Mouse (Mus musculus) hindbrain, embryonic 11.5 days (tissue): ENCODE data around the gene Pax2. TPM values are rescaled to one million over a fixed set of nuclear protein-coding genes. Genes with fewer than 3 reads are reported as not detected.
A peak's percentile ranks its signal among the peaks of the same experiment; 100 is the strongest.

ENCODE experiments used
- ATAC-seq: fragments of 200-750 bp; cut with Nextera tagmentation; 2 replicates; pipeline ENCODE4 v1.8.0; 2017; ENCODE audit warnings: mild to moderate bottlenecking, moderate TSS enrichment, moderate library complexity; ENCODE audit not compliant: low FRiP score
- DNase-seq: peaks from one replicate; pipeline ENCODE4 v3.0.0-alpha.2; 2015; ENCODE audit warnings: low spot score
- H3K27ac ChIP-seq: fragments of 300-500 bp; sonication (generic); 2 replicates; pipeline ENCODE4 v1.5.1; 2014; ENCODE audit warnings: mild to moderate bottlenecking, low read depth, low read length
- H3K27me3 ChIP-seq: fragments of 300-500 bp; sonication (generic); 2 replicates; pipeline ENCODE4 v1.6.1; 2014; ENCODE audit warnings: mild to moderate bottlenecking, low read length, moderate library complexity, mixed read lengths; ENCODE audit not compliant: control insufficient read depth, insufficient read depth
- H3K36me3 ChIP-seq: fragments of 300-500 bp; sonication (generic); 2 replicates; pipeline ENCODE4 v1.6.1; 2014; ENCODE audit warnings: mild to moderate bottlenecking, low read length, moderate library complexity, mixed read lengths; ENCODE audit not compliant: control insufficient read depth, insufficient read depth
- H3K4me1 ChIP-seq: fragments of 300-500 bp; sonication (generic); replicated peaks from 2 replicates; pipeline ENCODE4 v1.6.1; 2014; ENCODE audit warnings: low read length, mixed read lengths; ENCODE audit not compliant: control insufficient read depth, insufficient read depth
- H3K4me2 ChIP-seq: fragments of 300-500 bp; sonication (generic); replicated peaks from 2 replicates; pipeline ENCODE4 v1.6.1; 2014; ENCODE audit warnings: mild to moderate bottlenecking, low read depth, low read length
- H3K4me3 ChIP-seq: fragments of 300-500 bp; sonication (generic); 2 replicates; pipeline ENCODE4 v1.5.1; 2014; ENCODE audit warnings: low read depth, low read length
- H3K9ac ChIP-seq: fragments of 300-500 bp; sonication (generic); 2 replicates; pipeline ENCODE4 v1.6.1; 2014; ENCODE audit warnings: low read depth, low read length
- H3K9me3 ChIP-seq: fragments of 300-500 bp; sonication (generic); 2 replicates; pipeline ENCODE4 v1.6.1; 2016; ENCODE audit warnings: low read length; ENCODE audit not compliant: control insufficient read depth
- WGBS: fragments of 180-500 bp; shearing (Covaris S2); extraction: QIAGEN DNeasy Blood & Tissue Kit; methylation state at CpG from one replicate; pipeline ENCODE4 v1.1.7; 2014; 5-methylcytosine and 5-hydroxymethylcytosine counted together
- polyA plus RNA-seq: library from polyadenylated mRNA; unstranded; fragments of >200 nt; fragmentation: Nextera tagmentation; extraction: Ambion mirVana; gene quantifications from 2 replicates; pipeline ENCODE4 v1.2.1, GENCODE M21; 2014

Gene Pax2
- polyA plus RNA-seq, 1 experiment from 2014 or later, result 11.1 TPM

GRCm38 (mm10) chr19:44858671-44859070 lies 102.8 kb downstream of the Pax2 start:
- DNase-seq (no peak), ATAC-seq (no peak)
- Histone ChIP-seq H3K4me2 (no peak overlapping the region), H3K36me3 (no peaks in the 10 kb centered on the region), H3K9ac (no peak overlapping the region), H3K27me3 (no peaks in the 10 kb centered on the region), H3K4me3 (no peak overlapping the region), H3K9me3 (no peaks in the 10 kb centered on the region), H3K4me1 (no peaks in the 10 kb centered on the region), H3K27ac (no peak overlapping the region)
- WGBS, result 86% methylated on average over 1 of the region's 1 CpGs

GRCm38 (mm10) chr19:44868766-44869165 lies 112.9 kb downstream of the Pax2 start:
- WGBS, result 67% methylated on average over 2 of the region's 2 CpGs
- H3K4me2 ChIP-seq, result no peak overlapping the region
- no peaks in the 10 kb centered on the region for H3K4me1 ChIP-seq
- H3K27ac ChIP-seq, result no peak overlapping the region
- no peaks in the 10 kb centered on the region for H3K9me3 ChIP-seq
- H3K27me3 ChIP-seq, result peaks cover 2% of the 10 kb centered on the region; the same call in 1 of the 2 replicates
- no peaks in the 10 kb centered on the region for H3K36me3 ChIP-seq
- DNase-seq (no peak), ATAC-seq (no peak)
- no peak overlapping the region for H3K4me3 ChIP-seq
- H3K9ac ChIP-seq, result no peak overlapping the region

GRCm38 (mm10) chr19:44874186-44874898 lies 118.5 kb downstream of the Pax2 start:
- Histone ChIP-seq H3K27me3 (peaks cover 2% of the 10 kb centered on the region; the same call in 1 of the 2 replicates), H3K4me3 (no peak overlapping the region), H3K27ac (no peak overlapping the region), H3K9ac (no peak overlapping the region), H3K4me1 (no peaks in the 10 kb centered on the region), H3K36me3 (no peaks in the 10 kb centered on the region), H3K9me3 (no peaks in the 10 kb centered on the region), H3K4me2 (no peak overlapping the region)
- ATAC-seq (no peak), DNase-seq (no peak)
- 74% methylated on average over 15 of the region's 15 CpGs for WGBS

GRCm38 (mm10) chr19:44874928-44875327 lies 119.1 kb downstream of the Pax2 start:
- no peak for DNase-seq
- Histone ChIP-seq H3K27me3 (peaks cover 2% of the 10 kb centered on the region; the same call in 1 of the 2 replicates), H3K36me3 (no peaks in the 10 kb centered on the region), H3K4me3 (no peak overlapping the region), H3K4me2 (no peak overlapping the region), H3K9me3 (no peaks in the 10 kb centered on the region), H3K4me1 (no peaks in the 10 kb centered on the region), H3K9ac (no peak overlapping the region), H3K27ac (no peak overlapping the region)
- WGBS, result 35% methylated on average over 6 of the region's 6 CpGs
- no peak for ATAC-seq

- H3K9me3 ChIP-seq, result no peaks in the 10 kb centered on the region
- H3K27ac ChIP-seq, result no peak overlapping the region
- no peak overlapping the region for H3K4me2 ChIP-seq
- no peak for DNase-seq
- H3K27me3 ChIP-seq, result peaks cover 2% of the 10 kb centered on the region
- 86% methylated on average over 1 of the region's 1 CpGs for WGBS
- no peak overlapping the region for H3K9ac ChIP-seq
- H3K4me3 ChIP-seq, result no peak overlapping the region
- no peak for ATAC-seq
- no peaks in the 10 kb centered on the region for H3K36me3 ChIP-seq
- H3K4me1 ChIP-seq, result no peaks in the 10 kb centered on the region
Observed at GRCm38 (mm10) chr19:44875718-44876117, 119.9 kb downstream of the Pax2 start.

- Histone ChIP-seq H3K36me3 (no peaks in the 10 kb centered on the region), H3K9ac (no peak overlapping the region), H3K9me3 (no peaks in the 10 kb centered on the region), H3K4me1 (no peaks in the 10 kb centered on the region), H3K4me3 (no peak overlapping the region), H3K27me3 (peaks cover 7% of the 10 kb centered on the region), H3K27ac (no peak overlapping the region), H3K4me2 (no peak overlapping the region)
- ATAC-seq (no peak), DNase-seq (no peak)
- WGBS, result 88% methylated on average over 7 of the region's 7 CpGs
Observed at GRCm38 (mm10) chr19:44876529-44876928, 120.7 kb downstream of the Pax2 start.

- peak overlapping the region; percentile 26 for H3K4me3 ChIP-seq
- WGBS, result under 1% methylated on average over 31 of the region's 31 CpGs
- no peak overlapping the region for H3K27ac ChIP-seq
- no peaks in the 10 kb centered on the region for H3K36me3 ChIP-seq
- DNase-seq, result peak; percentile 64
- H3K9ac ChIP-seq, result peak overlapping the region; percentile 64
- H3K9me3 ChIP-seq, result no peaks in the 10 kb centered on the region
- ATAC-seq, result peak; percentile 57; the same call in 1 of the 2 replicates
- H3K4me1 ChIP-seq, result 0 out of 2 replicates have a peak, but pooled peaks cover 4% of the 10 kb centered on the region
- H3K27me3 ChIP-seq, result peaks cover 27% of the 10 kb centered on the region
- peak overlapping the region; percentile 63 for H3K4me2 ChIP-seq
Observed at GRCm38 (mm10) chr19:44882552-44883024, 126.7 kb downstream of the Pax2 start.

GRCm38 (mm10) chr19:44884331-44884730 lies 128.5 kb downstream of the Pax2 start:
- peaks cover 32% of the 10 kb centered on the region for H3K27me3 ChIP-seq
- no peak for ATAC-seq
- no peak overlapping the region for H3K4me3 ChIP-seq
- H3K36me3 ChIP-seq, result no peaks in the 10 kb centered on the region
- no peak overlapping the region for H3K9ac ChIP-seq
- no peak overlapping the region for H3K27ac ChIP-seq
- 29% methylated on average over 3 of the region's 3 CpGs for WGBS
- DNase-seq, result no peak
- 0 out of 2 replicates have a peak, but pooled peaks cover 4% of the 10 kb centered on the region for H3K4me1 ChIP-seq
- no peak overlapping the region for H3K4me2 ChIP-seq
- H3K9me3 ChIP-seq, result no peaks in the 10 kb centered on the region

- peaks cover 27% of the 10 kb centered on the region for H3K27me3 ChIP-seq
Observed at GRCm38 (mm10) chr19:44886475-44886874, 130.6 kb downstream of the Pax2 start.

More at GRCm38 (mm10) chr19:44886475-44886874, 130.6 kb downstream of the Pax2 start:
- 24% methylated on average over 3 of the region's 3 CpGs for WGBS
- no peak overlapping the region for H3K4me2 ChIP-seq
- no peak for DNase-seq
- 0 out of 2 replicates have a peak, but pooled peaks cover 8% of the 10 kb centered on the region for H3K4me1 ChIP-seq
- no peak for ATAC-seq
- H3K9ac ChIP-seq, result no peak overlapping the region
- no peaks in the 10 kb centered on the region for H3K9me3 ChIP-seq
- no peak overlapping the region for H3K27ac ChIP-seq
- H3K4me3 ChIP-seq, result no peak overlapping the region
- H3K36me3 ChIP-seq, result no peaks in the 10 kb centered on the region
